Mouse (Mus musculus) MEL (cell line): ENCODE data around the gene Syngr4. TPM values are rescaled to one million over a fixed set of nuclear protein-coding genes. Genes with fewer than 3 reads are reported as not detected.

ENCODE experiments used
- DNase-seq: peaks from one replicate; pipeline ENCODE4 v3.0.0; 2011; ENCODE audit warnings: low read depth, low spot score
- H3K27ac ChIP-seq: 2 replicates; pipeline ENCODE4 v1.5.1; 2012; ENCODE audit warnings: low read depth, mild to moderate bottlenecking, control low read depth, low read length, moderate library complexity; ENCODE audit not compliant: control insufficient read depth
- H3K27me3 ChIP-seq, 2 experiments: fragments of 150-350 bp in 1 of 2; sonication (generic) in 1 of 2; 2 replicates each; pipeline ENCODE4 v1.6.1; 2012; ENCODE audit warnings: low read length in 2 of 2, mild to moderate bottlenecking in 2 of 2, improper control_type of control experiment in 1 of 2, moderate library complexity in 1 of 2; ENCODE audit not compliant: insufficient read depth in 2 of 2, control insufficient read depth in 1 of 2
- H3K36me3 ChIP-seq, 2 experiments: 2 replicates each; pipeline ENCODE4 v1.6.1; 2012 to 2014; ENCODE audit warnings: low read length in 2 of 2, improper control_type of control experiment in 1 of 2, inconsistent platforms in 1 of 2, mild to moderate bottlenecking in 1 of 2; ENCODE audit not compliant: insufficient read depth in 2 of 2, control insufficient read depth in 1 of 2
- H3K4me1 ChIP-seq, 2 experiments: fragments of 150-350 bp in 1 of 2; sonication (generic) in 1 of 2; 2 replicates each; pipeline ENCODE4 v1.6.1; 2012; ENCODE audit warnings: low read length in 2 of 2, improper control_type of control experiment in 1 of 2, mild to moderate bottlenecking in 1 of 2; ENCODE audit not compliant: insufficient read depth in 2 of 2, control insufficient read depth in 1 of 2
- H3K4me3 ChIP-seq, 2 experiments: fragments of 150-350 bp in 1 of 2; sonication (generic) in 1 of 2; 2 replicates each; pipeline ENCODE4 v1.5.1; 2012; ENCODE audit warnings: low read depth in 2 of 2, low read length in 2 of 2, mild to moderate bottlenecking in 2 of 2, moderate library complexity in 2 of 2, control low read depth in 1 of 2, improper control_type of control experiment in 1 of 2; ENCODE audit not compliant: control insufficient read depth in 1 of 2, insufficient read depth in 1 of 2
- H3K79me2 ChIP-seq: 2 replicates; pipeline ENCODE4 v1.6.1; 2012; ENCODE audit warnings: mild to moderate bottlenecking, low read length, moderate library complexity; ENCODE audit not compliant: control insufficient read depth, poor library complexity, insufficient read depth
- H3K9ac ChIP-seq: 2 replicates; pipeline ENCODE4 v1.6.1; 2012; ENCODE audit warnings: low read depth, mild to moderate bottlenecking, control low read depth, low read length, moderate library complexity; ENCODE audit not compliant: control insufficient read depth, poor library complexity, severe bottlenecking
- H3K9me3 ChIP-seq: fragments of 150-350 bp; sonication (generic); replicated peaks from 2 replicates; pipeline ENCODE4 v1.6.1; 2012; ENCODE audit warnings: mild to moderate bottlenecking, low read length, improper control_type of control experiment, moderate library complexity; ENCODE audit not compliant: insufficient read depth
- CHD1 ChIP-seq: IDR thresholded peaks from 2 replicates; pipeline ENCODE4 v1.6.1; 2012; ENCODE audit warnings: low read depth, mild to moderate bottlenecking, inconsistent platforms, low read length, improper control_type of control experiment
- EP300 ChIP-seq, 2 experiments: IDR thresholded peaks; 2 replicates each; pipeline ENCODE4 v1.6.1; 2011; ENCODE audit warnings: improper control_type of control experiment in 2 of 2, low read length in 2 of 2, low read depth in 1 of 2, mild to moderate bottlenecking in 1 of 2
- ETS1 ChIP-seq: IDR thresholded peaks from 2 replicates; pipeline ENCODE4 v1.6.1; 2012; ENCODE audit warnings: low read depth, mild to moderate bottlenecking, inconsistent platforms, low read length, improper control_type of control experiment, moderate library complexity
- GABPA ChIP-seq: IDR thresholded peaks from 2 replicates; pipeline ENCODE4 v1.6.1; 2012; ENCODE audit warnings: low read depth, mild to moderate bottlenecking, inconsistent platforms, low read length, improper control_type of control experiment, moderate library complexity
- GATA1 ChIP-seq: IDR thresholded peaks from 2 replicates; pipeline ENCODE4 v1.6.1; 2011; ENCODE audit warnings: low read depth, low read length, improper control_type of control experiment
- HCFC1 ChIP-seq: IDR thresholded peaks from 2 replicates; pipeline ENCODE4 v1.6.1; 2012; ENCODE audit warnings: low read depth, mild to moderate bottlenecking, inconsistent platforms, low read length, improper control_type of control experiment, moderate library complexity
- KAT2A ChIP-seq: conservative IDR thresholded peaks from 2 replicates; pipeline ENCODE4 v1.6.1; 2012; ENCODE audit warnings: low read depth, low read length, improper control_type of control experiment, inconsistent platforms
- MAFK ChIP-seq: IDR thresholded peaks from 2 replicates; pipeline ENCODE4 v1.6.1; 2011; ENCODE audit warnings: low read depth, mild to moderate bottlenecking, low read length, improper control_type of control experiment, borderline replicate concordance
- MYC ChIP-seq: IDR thresholded peaks from 2 replicates; pipeline ENCODE4 v1.6.1; 2011; ENCODE audit warnings: low read depth, mild to moderate bottlenecking, low read length, improper control_type of control experiment, moderate library complexity
- POLR2AphosphoS2 ChIP-seq: IDR thresholded peaks from 2 replicates; pipeline ENCODE4 v1.6.1; 2011; ENCODE audit warnings: low read length, improper control_type of control experiment
- POLR2AphosphoS5 ChIP-seq: IDR thresholded peaks from 2 replicates; pipeline ENCODE4 v1.6.1; 2012; ENCODE audit warnings: low read depth, borderline replicate concordance, mild to moderate bottlenecking, inconsistent platforms, low read length, moderate library complexity, mixed read lengths
- SIN3A ChIP-seq: IDR thresholded peaks from 2 replicates; pipeline ENCODE4 v1.6.1; 2012; ENCODE audit warnings: low read length, improper control_type of control experiment, inconsistent platforms
- TAL1 ChIP-seq: IDR thresholded peaks from 2 replicates; pipeline ENCODE4 v1.6.1; 2012; ENCODE audit warnings: mild to moderate bottlenecking, inconsistent platforms, low read length, moderate library complexity, mixed read lengths
- TBP ChIP-seq: IDR thresholded peaks from 2 replicates; pipeline ENCODE4 v1.8.0; 2011; ENCODE audit warnings: low read depth, low read length, improper control_type of control experiment
- ZC3H11A ChIP-seq: IDR thresholded peaks from 2 replicates; pipeline ENCODE4 v1.6.1; 2012; ENCODE audit warnings: low read depth, mild to moderate bottlenecking, inconsistent platforms, low read length, improper control_type of control experiment
- ZNF384 ChIP-seq: IDR thresholded peaks from 2 replicates; pipeline ENCODE4 v1.6.1; 2012; ENCODE audit warnings: low read depth, mild to moderate bottlenecking, inconsistent platforms, low read length, improper control_type of control experiment
- polyA plus RNA-seq, 2 experiments: library from polyadenylated mRNA; stranded (reverse) in 1 of 2; unstranded in 1 of 2; fragments of >175 nt in 1 of 2; fragments of >200 nt in 1 of 2; gene quantifications; 2 replicates each; pipeline versions ENCODE4 v1.2.1 to v1.2.4; 2012; ENCODE audit warnings: low replicate concordance in 2 of 2, low read depth in 1 of 2; ENCODE audit not compliant: insufficient read length in 2 of 2, insufficient read depth in 1 of 2, missing spikeins in 1 of 2
- total RNA-seq: library from RNA; depleted of rRNA; stranded (reverse); fragments of 300-350 nt; gene quantifications from 2 replicates; pipeline ENCODE4 v1.2.3, GENCODE M21; 2012

Gene Syngr4
- total and polyA plus RNA-seq, 3 experiments = 0.46 to 1.1 TPM; not detected in 1

DNA sequence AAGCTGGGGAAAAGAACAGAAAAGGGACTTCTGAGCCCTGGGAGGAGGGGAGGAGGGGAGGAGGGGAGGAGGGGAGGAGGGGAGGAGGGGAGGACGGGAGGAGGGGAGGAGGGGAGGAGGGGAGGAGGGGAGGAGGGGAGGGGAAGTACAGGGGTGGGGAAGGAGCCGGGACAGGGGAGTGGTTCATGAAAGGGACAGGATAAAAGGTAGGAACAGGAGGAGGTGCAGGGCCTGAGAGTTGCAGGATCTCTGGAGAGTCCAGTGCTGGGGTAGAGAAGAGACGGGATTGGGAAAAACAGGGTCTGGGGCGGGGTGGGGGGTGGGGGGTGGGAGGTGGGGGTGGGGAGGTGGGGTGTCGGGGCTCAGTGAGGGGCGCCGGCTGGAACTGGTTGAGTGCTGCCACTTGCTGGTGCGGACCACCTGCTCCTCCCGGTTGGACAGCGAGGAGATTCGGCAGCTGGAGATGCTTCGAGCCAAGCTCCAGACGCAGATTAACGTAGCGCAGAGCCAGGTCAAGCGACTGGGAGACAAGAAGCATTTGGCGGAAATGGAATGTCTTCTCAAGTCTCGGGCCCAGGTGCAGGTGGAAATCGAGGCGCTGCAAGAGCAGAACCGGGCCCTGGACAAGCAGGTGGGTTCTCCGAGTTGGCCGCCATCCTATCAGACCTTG, 32.2 kb upstream of the Syngr4 start:
- Histone ChIP-seq H3K27ac (no peak overlapping the region), H3K36me3 (peaks cover 0 to 5% of the 10 kb centered on the region in 2 experiments; a peak in 2 of 4 replicates), H3K9ac (no peak overlapping the region)

DNA sequence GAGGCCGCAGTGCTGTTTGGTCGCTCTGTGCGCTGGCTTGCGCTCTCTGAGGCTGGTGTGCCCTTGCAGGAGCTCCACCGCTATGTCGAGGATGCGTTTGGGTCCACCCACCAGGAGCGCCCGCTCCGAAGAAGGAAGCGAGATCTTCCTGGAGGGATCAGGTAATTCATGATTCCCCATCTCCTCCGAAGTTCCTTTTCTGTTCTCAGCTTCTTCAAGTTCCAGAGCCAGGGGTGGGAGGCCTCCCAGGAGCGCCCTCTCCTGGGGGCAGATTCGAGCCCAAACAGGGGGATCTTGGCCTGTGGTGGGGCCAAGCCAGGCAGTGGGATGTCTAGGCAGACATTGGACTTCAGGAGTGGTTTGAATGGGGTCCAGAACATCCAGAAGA, 27.9 kb upstream of the Syngr4 start:
- H3K27ac ChIP-seq = no peak overlapping the region
- no peak for DNase-seq
- TF ChIP-seq TBP (no peak), GATA1 (no peak), POLR2AphosphoS5 (no peak), EP300 (IDR thresholded peaks at IDR 0.05; ENCODE audit: low read depth in 1 of 2, low read length in 2 of 2) (no peak), HCFC1 (no peak), TAL1 (no peak)
- H3K4me3 ChIP-seq = no peak overlapping the region
- H3K9ac ChIP-seq = no peak overlapping the region
- no peaks in the 10 kb centered on the region for H3K9me3 ChIP-seq
- H3K4me1 ChIP-seq = peaks cover 11 to 24% of the 10 kb centered on the region in 2 experiments
- peaks cover 0 to 18% of the 10 kb centered on the region in 2 experiments; a peak in 2 of 4 replicates for H3K36me3 ChIP-seq
- H3K27me3 ChIP-seq = no peaks in the 10 kb centered on the region
- peaks cover 3% of the 10 kb centered on the region; the same call in 1 of the 2 replicates for H3K79me2 ChIP-seq

More for the DNA sequence above, 32.2 kb upstream of the Syngr4 start:
- H3K9me3 ChIP-seq = no peaks in the 10 kb centered on the region
- no peaks in the 10 kb centered on the region for H3K79me2 ChIP-seq
- no peak overlapping the region for H3K4me3 ChIP-seq
- H3K27me3 ChIP-seq = no peaks in the 10 kb centered on the region
- no peak for DNase-seq
- no peak for TF ChIP-seq POLR2AphosphoS2
- no peak for TF ChIP-seq MAFK
- TF ChIP-seq GABPA = no peak
- no peak for TF ChIP-seq MYC
- TF ChIP-seq ETS1 = no peak
- TF ChIP-seq TAL1 = no peak
- no peak for TF ChIP-seq ZC3H11A
- TF ChIP-seq SIN3A = no peak
- no peak for TF ChIP-seq CHD1
- TF ChIP-seq KAT2A = no peak
- TF ChIP-seq ZNF384 = no peak
- H3K4me1 ChIP-seq = peaks cover 4 to 5% of the 10 kb centered on the region in 2 experiments
